Mouse (Mus musculus) cerebellum, adult 2 months (tissue): Measurements from ENCODE around the gene Agpat2.

ENCODE experiments used
- CTCF ChIP-seq: fragments of 200-500 bp; IDR thresholded peaks from 2 replicates; pipeline ENCODE4 v1.5.1; 2011; ENCODE audit warnings: low read depth, mild to moderate bottlenecking, control low read depth, low read length, moderate library complexity, borderline replicate concordance; ENCODE audit not compliant: insufficient read depth
- POLR2A ChIP-seq: fragments of 200-500 bp; IDR thresholded peaks from 2 replicates; pipeline ENCODE4 v1.6.1; 2011; ENCODE audit warnings: low read length, control low read depth, borderline replicate concordance; ENCODE audit not compliant: insufficient read depth

DNA sequence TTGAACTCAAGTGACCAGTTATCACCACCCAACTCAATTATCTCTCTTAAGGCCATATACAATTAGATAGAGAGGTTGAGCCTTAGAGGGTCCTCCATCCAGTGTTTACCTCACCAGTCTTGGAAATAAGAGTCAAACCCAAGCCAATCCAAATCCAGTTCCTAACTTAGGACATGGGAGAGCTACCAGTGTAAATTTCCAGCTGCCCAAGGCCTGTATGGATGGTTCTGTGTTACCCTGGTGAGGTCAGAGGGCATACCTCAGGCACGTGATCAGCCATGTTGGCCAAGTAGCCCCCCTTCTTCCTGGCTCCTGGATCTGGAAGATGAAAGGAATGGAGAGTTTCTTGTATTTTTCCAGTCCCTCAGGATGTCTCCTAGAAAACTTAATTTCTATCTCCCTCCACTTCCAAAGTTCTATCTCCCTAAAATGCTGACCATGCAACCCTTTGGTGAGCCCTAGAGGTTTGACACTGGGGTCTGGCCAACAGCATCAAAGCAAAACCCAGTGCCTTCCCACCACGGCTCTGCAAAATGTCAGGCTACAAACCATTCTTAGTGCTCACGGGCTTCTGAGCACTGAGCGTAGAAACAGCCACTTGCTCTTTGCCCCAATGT lies 33.2 kb upstream of the Agpat2 start:
- TF ChIP-seq CTCF (no peak), POLR2A (no peak)
